Mouse (Mus musculus) mouse embryonic stem cell (cell line): ENCODE data around the gene Ppp5c.

Experiments
- in situ Hi-C, 2 experiments: fragments of 300-500 bp; cut with MboI; formaldehyde crosslinking; loops; 1 replicate in 1 of 2; 3 replicates in 1 of 2; pipeline ENCODE4 v1.14.3; 2019 to 2020; ENCODE audit warnings: low sequenced_read_pairs in 2 of 2, low pct_unique_long_range_greater_than_20kb in 1 of 2, mixed read lengths in 1 of 2; ENCODE audit not compliant: unreplicated experiment in 1 of 2

Ppp5c gene

GRCm38 (mm10) chr7:17056601-17057523 is 29.1 kb upstream of the Ppp5c start:
- in situ Hi-C loops: loop anchor here (10.0 to 25.0 kb wide), 2 partner anchors 105 to 122 kb away; partner anchors contain the start of gene Ceacam3 (in 1 of the 2)

- in situ Hi-C loops: loop anchor here (10.0 to 25.0 kb wide), 2 partner anchors 106 to 121 kb away; partner anchors contain the start of gene Ceacam3 (in 1 of the 2)
These were observed 28.4 kb upstream of the Ppp5c start for GRCm38 (mm10) chr7:17056081-17056581.

- in situ Hi-C loops: loop anchor here (10.0 to 25.0 kb wide), 2 partner anchors 107 to 121 kb away; partner anchors contain the start of gene Ceacam3 (in 1 of the 2)
These were observed 27.7 kb upstream of the Ppp5c start for GRCm38 (mm10) chr7:17055287-17055946.

GRCm38 (mm10) chr7:17054325-17054989 is 26.7 kb upstream of the Ppp5c start:
- in situ Hi-C loops: loop anchor here (10.0 to 25.0 kb wide), 2 partner anchors 108 to 120 kb away; partner anchors contain the start of gene Ceacam3 (in 1 of the 2)

GRCm38 (mm10) chr7:17050933-17051594 is 23.3 kb upstream of the Ppp5c start:
- in situ Hi-C loops: loop anchor here (10.0 to 25.0 kb wide), 2 partner anchors 111 to 116 kb away; partner anchors contain the start of gene Ceacam3 (in 1 of the 2)

GRCm38 (mm10) chr7:17050491-17050890 is 22.8 kb upstream of the Ppp5c start:
- in situ Hi-C loops: loop anchor here (10.0 to 25.0 kb wide), 2 partner anchors 112 to 116 kb away; partner anchors contain the start of gene Ceacam3 (in 1 of the 2)

GRCm38 (mm10) chr7:17048431-17049190 is 20.9 kb upstream of the Ppp5c start:
- in situ Hi-C loops: no loop called here

GRCm38 (mm10) chr7:17047041-17047682 is 19.4 kb upstream of the Ppp5c start:
- in situ Hi-C loops: no loop called here

GRCm38 (mm10) chr7:17045743-17046142 is 18.0 kb upstream of the Ppp5c start:
- in situ Hi-C loops: no loop called here

GRCm38 (mm10) chr7:17039373-17039772 is 11.6 kb upstream of the Ppp5c start:
- in situ Hi-C loops: no loop called here

GRCm38 (mm10) chr7:17038018-17038695 is 10.4 kb upstream of the Ppp5c start:
- in situ Hi-C loops: no loop called here

GRCm38 (mm10) chr7:17030239-17030638 is 2.5 kb upstream of the Ppp5c start:
- in situ Hi-C loops: no loop called here

GRCm38 (mm10) chr7:17028923-17029322 is 1.2 kb upstream of the Ppp5c start:
- in situ Hi-C loops: no loop called here

GRCm38 (mm10) chr7:17026710-17027587 is 775 bp downstream of the Ppp5c start:
- in situ Hi-C loops: no loop called here

GRCm38 (mm10) chr7:17025896-17026622 is 1.7 kb downstream of the Ppp5c start:
- in situ Hi-C loops: no loop called here
